Mouse (Mus musculus): ENCODE data around the gene Gss.

DNA sequence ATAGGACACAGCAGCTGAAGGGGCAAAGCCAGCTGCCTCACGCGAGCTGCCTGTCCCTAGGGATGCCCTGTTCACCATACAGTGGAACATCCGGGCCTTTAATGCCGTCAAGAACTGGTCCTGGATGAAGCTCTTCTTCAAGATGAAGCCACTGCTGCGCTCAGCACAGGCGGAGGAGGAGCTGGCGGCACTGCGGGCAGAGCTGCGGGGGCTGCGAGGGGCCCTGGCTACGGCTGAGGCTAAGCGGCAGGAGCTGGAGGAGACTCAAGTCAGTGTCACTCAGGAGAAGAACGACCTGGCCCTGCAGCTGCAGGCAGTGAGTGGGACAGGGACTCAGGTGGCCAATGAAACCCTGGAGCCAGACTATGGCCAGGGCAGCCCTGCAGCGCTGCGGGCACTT, 33.7 kb upstream of the Gss start:
- TF ChIP-seq POLR2A (IDR thresholded peaks at IDR 0.05; ENCODE audit: borderline replicate concordance, extremely low read depth, insufficient read depth, insufficient read length, poor library complexity, severe bottlenecking): no peak
- TF ChIP-seq CTCF (IDR thresholded peaks at IDR 0.05; ENCODE audit: borderline replicate concordance, extremely low read depth, insufficient read depth, insufficient read length): no peak

Measured in brain, embryonic 14.5 days (tissue).